Mouse (Mus musculus) olfactory bulb, adult 2 months (tissue): Measurements from ENCODE around the gene Ifitm10. TPM values are rescaled to one million over a fixed set of nuclear protein-coding genes. Genes with fewer than 3 reads are reported as not detected.

Source experiments
- H3K27ac ChIP-seq: fragments of 200-500 bp; 2 replicates; pipeline ENCODE4 v1.5.1; 2012; ENCODE audit warnings: low read depth, low read length; ENCODE audit not compliant: insufficient read depth
- H3K4me1 ChIP-seq: fragments of 200-500 bp; 2 replicates; pipeline ENCODE4 v1.6.1; 2012; ENCODE audit warnings: low read length; ENCODE audit not compliant: control insufficient read depth, insufficient read depth
- H3K4me3 ChIP-seq: fragments of 200-500 bp; 2 replicates; pipeline ENCODE4 v1.5.1; 2012; ENCODE audit warnings: mild to moderate bottlenecking, low read depth, low read length, moderate library complexity; ENCODE audit not compliant: insufficient read depth
- CTCF ChIP-seq: fragments of 200-500 bp; IDR thresholded peaks from 2 replicates; pipeline ENCODE4 v1.5.1; 2012; ENCODE audit warnings: low read depth, mild to moderate bottlenecking, low read length, moderate library complexity; ENCODE audit not compliant: insufficient read depth
- POLR2A ChIP-seq: fragments of 200-500 bp; IDR thresholded peaks from 2 replicates; pipeline ENCODE4 v1.6.1; 2012; ENCODE audit warnings: mild to moderate bottlenecking, low read depth, low read length, moderate library complexity; ENCODE audit not compliant: insufficient read depth
- WGBS: fragments of 180-500 bp; shearing (Covaris S2); methylation state at CpG from one replicate; pipeline ENCODE4 v1.1.7; 2018; 5-methylcytosine and 5-hydroxymethylcytosine counted together
- polyA plus RNA-seq: library from polyadenylated mRNA; stranded (reverse); fragments of >200 nt; gene quantifications from 2 replicates; pipeline ENCODE4 v1.2.4, GENCODE M21; 2012; ENCODE audit warnings: low replicate concordance; ENCODE audit not compliant: missing spikeins, insufficient read depth, insufficient read length

Gene Ifitm10
- polyA plus RNA-seq, 1 experiment, result not detected

- Histone ChIP-seq H3K4me1 (peaks cover 41% of the 10 kb centered on the region), H3K27ac (no peak overlapping the region), H3K4me3 (no peak overlapping the region)
- no peak for TF ChIP-seq CTCF
- 73% methylated on average over 4 of the region's 4 CpGs for WGBS
These were observed 2.5 kb upstream of the Ifitm10 start for GRCm38 (mm10) chr7:142376096-142376495.

GRCm38 (mm10) chr7:142375261-142375724 is 1.7 kb upstream of the Ifitm10 start:
- no peak overlapping the region for H3K4me3 ChIP-seq
- H3K27ac ChIP-seq, result 0 out of 2 replicates have a peak overlapping the region, but pooled peaks have one; percentile 29
- 47% methylated on average over 6 of the region's 6 CpGs for WGBS
- H3K4me1 ChIP-seq, result peaks cover 46% of the 10 kb centered on the region
- no peak for TF ChIP-seq CTCF
- TF ChIP-seq POLR2A, result no peak

GRCm38 (mm10) chr7:142374413-142375015 is 961 bp upstream of the Ifitm10 start:
- no peak for TF ChIP-seq POLR2A
- no peak for TF ChIP-seq CTCF
- no peak overlapping the region for H3K4me3 ChIP-seq
- H3K4me1 ChIP-seq, result peaks cover 52% of the 10 kb centered on the region
- peak overlapping the region; percentile 29; the same call in 1 of the 2 replicates for H3K27ac ChIP-seq
- WGBS, result 78% methylated on average over 5 of the region's 5 CpGs

GRCm38 (mm10) chr7:142373039-142373438 is 514 bp downstream of the Ifitm10 start:
- WGBS, result 92% methylated on average over 5 of the region's 5 CpGs
- Histone ChIP-seq H3K27ac (no peak overlapping the region), H3K4me1 (peaks cover 52% of the 10 kb centered on the region), H3K4me3 (no peak overlapping the region)
- no peak for TF ChIP-seq POLR2A
- TF ChIP-seq CTCF, result no peak

GRCm38 (mm10) chr7:142371768-142372661 is 1.5 kb downstream of the Ifitm10 start:
- no peak overlapping the region for H3K27ac ChIP-seq
- WGBS, result 3% methylated on average over 64 of the region's 64 CpGs

GRCm38 (mm10) chr7:142371398-142371767 is 2.2 kb downstream of the Ifitm10 start:
- Histone ChIP-seq H3K27ac (no peak overlapping the region), H3K4me3 (peak overlapping the region; percentile 59), H3K4me1 (peaks cover 52% of the 10 kb centered on the region)
- 13% methylated on average over 11 of the region's 11 CpGs for WGBS
- TF ChIP-seq POLR2A (no peak), CTCF (no peak)

More at GRCm38 (mm10) chr7:142371768-142372661, 1.5 kb downstream of the Ifitm10 start:
- H3K4me1 ChIP-seq, result peaks cover 52% of the 10 kb centered on the region
- peak overlapping the region; percentile 59 for H3K4me3 ChIP-seq
- TF ChIP-seq POLR2A (no peak), CTCF (no peak)

GRCm38 (mm10) chr7:142370937-142371336 is 2.6 kb downstream of the Ifitm10 start:
- peaks cover 52% of the 10 kb centered on the region for H3K4me1 ChIP-seq
- TF ChIP-seq CTCF, result no peak
- no peak for TF ChIP-seq POLR2A
- WGBS, result 86% methylated on average over 18 of the region's 18 CpGs
- peak overlapping the region; percentile 59; the same call in 1 of the 2 replicates for H3K4me3 ChIP-seq
- H3K27ac ChIP-seq, result no peak overlapping the region

GRCm38 (mm10) chr7:142369820-142370219 is 3.7 kb downstream of the Ifitm10 start:
- 69% methylated on average over 6 of the region's 6 CpGs for WGBS
- Histone ChIP-seq H3K4me3 (no peak overlapping the region), H3K4me1 (peaks cover 46% of the 10 kb centered on the region), H3K27ac (no peak overlapping the region)
- TF ChIP-seq POLR2A (no peak), CTCF (no peak)

GRCm38 (mm10) chr7:142368856-142369255 is 4.7 kb downstream of the Ifitm10 start:
- no peak for TF ChIP-seq POLR2A
- no peak for TF ChIP-seq CTCF
- peaks cover 36% of the 10 kb centered on the region for H3K4me1 ChIP-seq
- 78% methylated on average over 2 of the region's 2 CpGs for WGBS
- H3K27ac ChIP-seq, result no peak overlapping the region
- no peak overlapping the region for H3K4me3 ChIP-seq
